Mouse (Mus musculus): ENCODE results near the gene Gm36864.

DNA sequence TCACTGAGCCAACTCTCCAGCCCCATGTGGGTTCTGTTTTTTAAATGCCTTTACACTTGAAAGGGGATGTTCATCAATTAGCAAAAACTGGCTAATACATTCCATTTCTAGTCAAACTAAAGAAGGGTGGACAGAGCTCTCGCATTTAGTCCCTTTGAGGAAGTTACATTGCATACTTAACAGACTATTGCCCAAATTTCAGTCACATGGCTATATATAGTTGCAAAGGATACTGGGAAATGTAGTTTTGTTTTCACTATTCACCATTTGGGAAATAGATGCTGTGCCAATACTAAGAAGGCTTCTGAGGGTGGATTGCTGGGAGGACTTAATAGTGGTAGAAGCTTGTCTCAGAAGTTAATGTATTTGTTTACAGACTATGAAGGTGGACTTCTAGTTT, 45.0 kb downstream of the Gm36864 start:
- TF ChIP-seq CTCF (IDR thresholded peaks at IDR 0.05; ENCODE audit: low read depth) (no peak), EP300 (IDR thresholded peaks at IDR 0.05; ENCODE audit: low read depth) (no peak)

Data from heart, postnatal 0 days (tissue).